Mouse (Mus musculus): ENCODE data around the gene Gm10100. TPM values are rescaled to one million over a fixed set of nuclear protein-coding genes. Genes with fewer than 3 reads are reported as not detected.

Gm10100 gene
- total RNA-seq (2023): not detected

GRCm38 (mm10) chr10:77726186-77726585, at the start of gene Gm10100:
Gene Gm10100 (plus strand): TSS chr10:77726486.

GRCm38 (mm10) chr10:77685895-77686664, 40.2 kb upstream of the Gm10100 start, which contains the start of gene Tspear:
Gene Tspear (plus strand): TSS chr10:77686569.

GRCm38 (mm10) chr10:77690356-77690807, 35.9 kb upstream of the Gm10100 start, which contains the start of gene Gm19402:
Gene Gm19402 (minus strand): TSS chr10:77690757.

GRCm38 (mm10) chr10:77697133-77697532, 29.2 kb upstream of the Gm10100 start, which contains the start of gene Gm9508:
Gene Gm9508 (minus strand): TSS chr10:77697233.

GRCm38 (mm10) chr10:77706326-77706725, 20.0 kb upstream of the Gm10100 start, which contains the start of gene Gm10272:
Gene Gm10272 (plus strand): TSS chr10:77706626.

GRCm38 (mm10) chr10:77711157-77711556, 15.1 kb upstream of the Gm10100 start, which contains the start of gene Gm10024:
Gene Gm10024 (plus strand): TSS chr10:77711457.

GRCm38 (mm10) chr10:77715507-77715906, 10.8 kb upstream of the Gm10100 start, which contains the start of gene Gm10142:
Gene Gm10142 (plus strand): TSS chr10:77715807.

GRCm38 (mm10) chr10:77720299-77720698, 6.0 kb upstream of the Gm10100 start, which contains the start of gene Krtap12-1:
Gene Krtap12-1 (plus strand): TSS chr10:77720599.

GRCm38 (mm10) chr10:77741924-77742688, 15.8 kb downstream of the Gm10100 start, which contains the start of gene Gm18596:
Gene Gm18596 (minus strand): TSS chr10:77742638.

GRCm38 (mm10) chr10:77751254-77751653, 25.0 kb downstream of the Gm10100 start, which contains the start of gene Gm9736:
Gene Gm9736 (minus strand): TSS chr10:77751354.

GRCm38 (mm10) chr10:77759582-77759981, 33.3 kb downstream of the Gm10100 start, which contains the start of gene Gm3233:
Gene Gm3233 (minus strand): TSS chr10:77759682.

GRCm38 (mm10) chr10:77771225-77771624, 44.9 kb downstream of the Gm10100 start, which contains the start of gene Gm3238:
Gene Gm3238 (minus strand): TSS chr10:77771325.

Other genes starting within 250 kb of the Gm10100 start
- 10 to 100 TPM; 14.1 to 14.8 TPM for gene Fam207a, start 210.7 kb upstream of the Gm10100 start, total RNA-seq (2023)
- gene Itgb2, start 196.2 kb upstream of the Gm10100 start, total RNA-seq (2023): 100 to 1,000 TPM; 864 to 906 TPM
- gene Pttg1ip, start 144.8 kb upstream of the Gm10100 start, total RNA-seq (2023): 10 to 100 TPM; 84.8 to 91.5 TPM
- 10 to 100 TPM; 53.3 to 62.0 TPM for gene Sumo3, start 120.4 kb upstream of the Gm10100 start, total RNA-seq (2023)
- gene Gm49325, start 120.3 kb upstream of the Gm10100 start, total RNA-seq (2023): not detected
- gene Ube2g2, start 104.2 kb upstream of the Gm10100 start, total RNA-seq (2023): 10 to 100 TPM; 31.4 to 37.3 TPM
- gene Tspear, start 39.9 kb upstream of the Gm10100 start, total RNA-seq (2023): not detected
- gene Gm19402, start 35.7 kb upstream of the Gm10100 start, total RNA-seq (2023): not detected
- gene Gm9508, start 29.3 kb upstream of the Gm10100 start, total RNA-seq (2023): not detected
- not detected for gene Gm10272, start 19.9 kb upstream of the Gm10100 start, total RNA-seq (2023)
- not detected for gene Gm10024, start 15.0 kb upstream of the Gm10100 start, total RNA-seq (2023)
- not detected for gene Gm10142, start 10.7 kb upstream of the Gm10100 start, total RNA-seq (2023)
- not detected for gene Krtap12-1, start 5.9 kb upstream of the Gm10100 start, total RNA-seq (2023)
- gene Gm18596, start 16.2 kb downstream of the Gm10100 start, total RNA-seq (2023): not detected
- gene Gm9736, start 24.9 kb downstream of the Gm10100 start, total RNA-seq (2023): not detected
- gene Gm3233, start 33.2 kb downstream of the Gm10100 start, total RNA-seq (2023): not detected
- gene Gm3238, start 44.8 kb downstream of the Gm10100 start, total RNA-seq (2023): not detected
- gene Gm7138, start 50.5 kb downstream of the Gm10100 start, total RNA-seq (2023): not detected
- gene Gm3250, start 56.1 kb downstream of the Gm10100 start, total RNA-seq (2023): not detected
- gene Gm7137, start 61.7 kb downstream of the Gm10100 start, total RNA-seq (2023): not detected
- not detected for gene Gm9639, start 68.6 kb downstream of the Gm10100 start, total RNA-seq (2023)
- gene Gm19668, start 72.6 kb downstream of the Gm10100 start, total RNA-seq (2023): not detected
- not detected for gene Gm9507, start 85.4 kb downstream of the Gm10100 start, total RNA-seq (2023)
- not detected for gene Gm2696, start 88.2 kb downstream of the Gm10100 start, total RNA-seq (2023)
- not detected for gene Krtap10-4, start 100.6 kb downstream of the Gm10100 start, total RNA-seq (2023)
- not detected for gene Krtap10-10, start 109.5 kb downstream of the Gm10100 start, total RNA-seq (2023)
- gene Gm36176, start 120.3 kb downstream of the Gm10100 start, total RNA-seq (2023): not detected
- gene Gm10318, start 126.4 kb downstream of the Gm10100 start, total RNA-seq (2023): not detected
- not detected for gene Gm3285, start 135.5 kb downstream of the Gm10100 start, total RNA-seq (2023)
- under 1 TPM; 0.11 to 0.31 TPM for gene Lrrc3, start 176.1 kb downstream of the Gm10100 start, total RNA-seq (2023)
- 100 to 1,000 TPM; 278 to 284 TPM for gene Trpm2, start 244.1 kb downstream of the Gm10100 start, total RNA-seq (2023)